Mouse (Mus musculus): ENCODE results near the gene Fbxo48.
A peak's percentile ranks its signal among the peaks of the same experiment; 100 is the strongest.

Fbxo48 gene

GRCm38 (mm10) chr11:16950976-16951760, at the start of gene Fbxo48:
TSS of gene Fbxo48 (plus strand) at chr11:16951375.
- peak; percentile 92 to 95 for DNase-seq (ENCODE audit: low spot score in 2 of 2)

- DNase-seq (ENCODE audit: low spot score in 2 of 2), result peak in 1 of 2 experiments; percentile 48
Measured at GRCm38 (mm10) chr11:16904302-16905011, 46.7 kb upstream of the Fbxo48 start.

- no peak for DNase-seq (ENCODE audit: low spot score in 2 of 2)
Measured at GRCm38 (mm10) chr11:16905012-16905332, 46.2 kb upstream of the Fbxo48 start.

GRCm38 (mm10) chr11:16906530-16906929, 44.6 kb upstream of the Fbxo48 start:
- DNase-seq (ENCODE audit: low spot score in 2 of 2), result no peak

GRCm38 (mm10) chr11:16907517-16908129, 43.6 kb upstream of the Fbxo48 start:
- no peak for DNase-seq (ENCODE audit: low spot score in 2 of 2)

GRCm38 (mm10) chr11:16914756-16915155, 36.4 kb upstream of the Fbxo48 start:
- no peak for DNase-seq (ENCODE audit: low spot score in 2 of 2)

- DNase-seq (ENCODE audit: low spot score in 2 of 2), result no peak
Measured at GRCm38 (mm10) chr11:16915850-16916249, 35.3 kb upstream of the Fbxo48 start.

GRCm38 (mm10) chr11:16917512-16917911, 33.7 kb upstream of the Fbxo48 start:
- DNase-seq (ENCODE audit: low spot score in 2 of 2), result no peak

GRCm38 (mm10) chr11:16932159-16932558, 19.0 kb upstream of the Fbxo48 start:
- no peak for DNase-seq (ENCODE audit: low spot score in 2 of 2)

- DNase-seq (ENCODE audit: low spot score in 2 of 2), result no peak
Measured at GRCm38 (mm10) chr11:16935577-16936236, 15.5 kb upstream of the Fbxo48 start.

- DNase-seq (ENCODE audit: low spot score in 2 of 2), result no peak
Measured at GRCm38 (mm10) chr11:16941103-16941793, 9.9 kb upstream of the Fbxo48 start.

GRCm38 (mm10) chr11:16941973-16942452, 9.2 kb upstream of the Fbxo48 start:
- DNase-seq (ENCODE audit: low spot score in 2 of 2), result no peak

- no peak for DNase-seq (ENCODE audit: low spot score in 2 of 2)
Measured at GRCm38 (mm10) chr11:16943016-16943415, 8.2 kb upstream of the Fbxo48 start.

- DNase-seq (ENCODE audit: low spot score in 2 of 2), result no peak
Measured at GRCm38 (mm10) chr11:16948756-16949155, 2.4 kb upstream of the Fbxo48 start.

GRCm38 (mm10) chr11:16950226-16950975, 774 bp upstream of the Fbxo48 start:
- no peak for DNase-seq (ENCODE audit: low spot score in 2 of 2)

- no peak for DNase-seq (ENCODE audit: low spot score in 2 of 2)
Measured at GRCm38 (mm10) chr11:16951761-16952010, 511 bp downstream of the Fbxo48 start.

GRCm38 (mm10) chr11:16956115-16956862, 5.1 kb downstream of the Fbxo48 start:
- DNase-seq (ENCODE audit: low spot score in 2 of 2), result no peak

GRCm38 (mm10) chr11:16957030-16957429, 5.9 kb downstream of the Fbxo48 start:
- no peak for DNase-seq (ENCODE audit: low spot score in 2 of 2)

GRCm38 (mm10) chr11:16958520-16958919, 7.3 kb downstream of the Fbxo48 start:
- DNase-seq (ENCODE audit: low spot score in 2 of 2), result no peak

- DNase-seq (ENCODE audit: low spot score in 2 of 2), result peak; percentile 24 to 31
Measured at GRCm38 (mm10) chr11:16967806-16968205, 16.6 kb downstream of the Fbxo48 start.
